Mouse (Mus musculus) embryonic fibroblast, embryonic 13.5 days (primary cell): ENCODE results near the gene Dpf3.

Experiments
- CTCF ChIP-seq: IDR thresholded peaks from 2 replicates; pipeline ENCODE4 v1.5.1; 2011; ENCODE audit warnings: mild to moderate bottlenecking, control low read depth, low read length, moderate library complexity, borderline replicate concordance; ENCODE audit not compliant: insufficient read depth
- POLR2A ChIP-seq: IDR thresholded peaks from 2 replicates; pipeline ENCODE4 v1.6.1; 2011; ENCODE audit warnings: low read depth, mild to moderate bottlenecking, control low read depth, low read length, moderate library complexity

GRCm38 (mm10) chr12:83369416-83369815 is 118.1 kb downstream of the Dpf3 start:
- no peak for TF ChIP-seq CTCF
- no peak for TF ChIP-seq POLR2A
